Mouse (Mus musculus) heart, embryonic 13.5 days (tissue): ENCODE results near the gene Xrra1. TPM values are rescaled to one million over a fixed set of nuclear protein-coding genes. Genes with fewer than 3 reads are reported as not detected.

Source experiments
- ATAC-seq: fragments of 200-750 bp; cut with Nextera tagmentation; 2 replicates; pipeline ENCODE4 v1.8.0; 2017; ENCODE audit warnings: moderate TSS enrichment; ENCODE audit not compliant: insufficient number of reproducible peaks, low FRiP score, low TSS enrichment; ENCODE audit errors: extremely low read depth
- H3K27ac ChIP-seq: fragments of 300-500 bp; sonication (generic); replicated peaks from 2 replicates; pipeline ENCODE4 v1.5.1; 2015; ENCODE audit warnings: moderate library complexity, mild to moderate bottlenecking, inconsistent platforms
- H3K27me3 ChIP-seq: fragments of 300-500 bp; sonication (generic); replicated peaks from 2 replicates; pipeline ENCODE4 v1.6.1; 2015; ENCODE audit warnings: mild to moderate bottlenecking, inconsistent platforms
- H3K36me3 ChIP-seq: fragments of 300-500 bp; sonication (generic); 2 replicates; pipeline ENCODE4 v1.6.1; 2015; ENCODE audit warnings: mild to moderate bottlenecking, inconsistent platforms
- H3K4me1 ChIP-seq: fragments of 300-500 bp; sonication (generic); 2 replicates; pipeline ENCODE4 v1.6.1; 2015; ENCODE audit warnings: inconsistent platforms
- H3K4me2 ChIP-seq: fragments of 300-500 bp; sonication (generic); 2 replicates; pipeline ENCODE4 v1.6.1; 2015; ENCODE audit warnings: inconsistent platforms, mild to moderate bottlenecking, moderate library complexity
- H3K4me3 ChIP-seq: fragments of 300-500 bp; sonication (generic); 2 replicates; pipeline ENCODE4 v1.5.1; 2015; ENCODE audit warnings: moderate library complexity, mild to moderate bottlenecking, inconsistent platforms
- H3K9ac ChIP-seq: fragments of 300-500 bp; sonication (generic); 2 replicates; pipeline ENCODE4 v1.6.1; 2015; ENCODE audit warnings: inconsistent platforms, mild to moderate bottlenecking, moderate library complexity
- H3K9me3 ChIP-seq: fragments of 300-500 bp; sonication (generic); 2 replicates; pipeline ENCODE4 v1.6.1; 2016; ENCODE audit warnings: inconsistent platforms
- WGBS: fragments of 180-500 bp; shearing (Covaris S2); methylation state at CpG from one replicate; pipeline ENCODE4 v1.1.7; 2015; ENCODE audit warnings: mixed read lengths; 5-methylcytosine and 5-hydroxymethylcytosine counted together
- polyA plus RNA-seq: library from polyadenylated mRNA; unstranded; fragments of >200 nt; fragmentation: Nextera tagmentation; extraction: Ambion mirVana; gene quantifications from 2 replicates; pipeline ENCODE4 v1.2.1, GENCODE M21; 2015

Gene Xrra1
- polyA plus RNA-seq, 1 experiment from 2014 or later = 0.15 TPM

DNA sequence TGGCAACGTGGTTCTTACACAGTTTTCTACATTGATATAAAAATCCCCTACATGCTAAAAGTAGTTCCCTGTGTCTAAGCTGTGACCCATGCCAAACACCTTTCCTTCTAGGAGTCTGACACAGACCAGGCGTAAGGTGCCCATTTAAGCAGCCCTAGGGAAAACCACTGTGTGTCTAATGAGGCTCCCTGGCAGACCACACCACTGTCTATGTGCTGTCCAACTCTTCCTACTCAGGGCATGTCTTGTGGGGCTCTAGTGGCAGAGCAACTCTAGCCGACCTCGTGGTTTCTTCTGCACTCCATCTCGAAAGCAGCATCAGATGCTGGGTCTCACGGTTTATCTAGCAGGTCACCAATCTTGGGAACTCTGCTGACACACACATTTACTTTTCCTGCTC lies 7.3 kb upstream of the Xrra1 start:
- Histone ChIP-seq H3K4me2 (no peak overlapping the region), H3K27ac (no peak overlapping the region), H3K4me3 (no peak overlapping the region), H3K36me3 (peaks cover 54% of the 10 kb centered on the region), H3K27me3 (no peaks in the 10 kb centered on the region), H3K4me1 (peaks cover 11% of the 10 kb centered on the region), H3K9ac (no peak overlapping the region), H3K9me3 (no peaks in the 10 kb centered on the region)
- 75% methylated on average over 6 of the region's 6 CpGs for WGBS
- ATAC-seq = no peak

DNA sequence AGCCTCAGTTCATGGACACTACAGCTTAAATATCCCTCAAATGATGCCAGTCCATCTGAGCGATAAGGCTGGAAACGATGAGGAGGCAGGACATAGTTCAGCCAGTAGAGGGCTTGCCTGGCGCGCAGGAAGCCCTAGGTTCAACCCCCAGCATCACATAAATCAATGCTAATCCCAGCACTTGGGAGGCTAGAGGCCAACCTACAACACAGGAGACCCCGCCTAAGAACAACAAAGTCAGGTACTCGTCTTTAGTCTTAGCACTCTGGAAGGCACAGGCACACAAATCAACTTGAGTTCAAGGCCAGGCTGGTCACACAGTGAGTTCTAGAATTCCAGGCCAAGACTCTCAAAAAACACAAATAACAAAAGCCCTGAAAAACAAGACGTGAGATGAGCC lies 5.6 kb upstream of the Xrra1 start:
- ATAC-seq = no peak
- peaks cover 40% of the 10 kb centered on the region for H3K36me3 ChIP-seq
- no peak overlapping the region for H3K4me3 ChIP-seq
- no peak overlapping the region for H3K9ac ChIP-seq
- H3K9me3 ChIP-seq = no peaks in the 10 kb centered on the region
- peaks cover 23% of the 10 kb centered on the region for H3K4me1 ChIP-seq
- 77% methylated on average over 7 of the region's 7 CpGs for WGBS
- H3K27ac ChIP-seq = no peak overlapping the region
- H3K27me3 ChIP-seq = no peaks in the 10 kb centered on the region
- H3K4me2 ChIP-seq = no peak overlapping the region

- Histone ChIP-seq H3K4me1 (peaks cover 26% of the 10 kb centered on the region), H3K27ac (no peak overlapping the region), H3K9me3 (no peaks in the 10 kb centered on the region), H3K4me2 (no peak overlapping the region), H3K4me3 (no peak overlapping the region), H3K27me3 (no peaks in the 10 kb centered on the region), H3K9ac (no peak overlapping the region), H3K36me3 (peaks cover 32% of the 10 kb centered on the region)
- WGBS = 76% methylated on average over 4 of the region's 4 CpGs
- ATAC-seq = no peak
These were observed 4.6 kb upstream of the Xrra1 start for GRCm38 (mm10) chr7:99854311-99854710.

- Histone ChIP-seq H3K9ac (0 out of 2 replicates have a peak overlapping the region, but pooled peaks have one; percentile 34), H3K27me3 (no peaks in the 10 kb centered on the region), H3K9me3 (no peaks in the 10 kb centered on the region), H3K4me2 (no peak overlapping the region), H3K4me3 (no peak overlapping the region), H3K36me3 (peaks cover 32% of the 10 kb centered on the region), H3K27ac (no peak overlapping the region), H3K4me1 (peaks cover 27% of the 10 kb centered on the region)
- no peak for ATAC-seq
- 83% methylated on average over 14 of the region's 14 CpGs for WGBS
These were observed 2.6 kb upstream of the Xrra1 start for GRCm38 (mm10) chr7:99856266-99856861.

- under 1% methylated on average over 19 of the region's 19 CpGs for WGBS
These were observed 622 bp upstream of the Xrra1 start for GRCm38 (mm10) chr7:99858175-99858812.

DNA sequence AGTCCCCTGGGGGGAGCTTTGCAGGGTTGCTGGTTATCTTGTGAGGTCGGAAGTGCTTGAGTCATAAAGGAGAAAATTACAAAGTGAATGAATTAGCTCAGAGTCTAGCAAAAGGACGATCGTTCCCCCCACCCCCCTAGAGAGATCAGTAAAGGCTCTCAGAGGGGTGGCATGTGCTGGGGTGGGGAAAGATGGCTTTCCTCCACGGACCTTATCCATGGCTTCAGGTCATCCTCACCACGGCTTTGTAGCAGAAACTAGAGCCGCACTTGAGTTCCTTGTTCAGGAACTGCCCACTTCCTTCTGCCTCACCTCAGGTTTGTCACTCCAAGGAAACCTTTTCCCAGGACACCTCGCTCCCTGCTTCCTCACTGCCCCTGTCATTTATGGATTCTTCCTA lies 4.4 kb downstream of the Xrra1 start, which contains the start of gene Spcs2:
TSS of gene Spcs2 (minus strand) at position 101 of the 400 bp plus-strand sequence.
- H3K4me1 ChIP-seq = peaks cover 26% of the 10 kb centered on the region
- WGBS = 43% methylated on average over 7 of the region's 7 CpGs
- H3K4me2 ChIP-seq = no peak within 1 kb of the TSS
- ATAC-seq = no peak
- no peaks in the 10 kb centered on the region for H3K36me3 ChIP-seq
- no peaks in the 10 kb centered on the region for H3K27me3 ChIP-seq
- no peak within 1 kb of the TSS for H3K27ac ChIP-seq
- no peaks in the 10 kb centered on the region for H3K9me3 ChIP-seq
- no peak within 1 kb of the TSS for H3K9ac ChIP-seq
- H3K4me3 ChIP-seq = no peak within 1 kb of the TSS

More at GRCm38 (mm10) chr7:99858175-99858812, 622 bp upstream of the Xrra1 start:
- H3K36me3 ChIP-seq = peaks cover 30% of the 10 kb centered on the region
- no peaks in the 10 kb centered on the region for H3K9me3 ChIP-seq
- no peaks in the 10 kb centered on the region for H3K27me3 ChIP-seq
- peak overlapping the region; percentile 92 for H3K4me3 ChIP-seq
- peak overlapping the region; percentile 91 for H3K4me2 ChIP-seq
- peak overlapping the region; percentile 95 for H3K9ac ChIP-seq
- H3K4me1 ChIP-seq = peaks cover 23% of the 10 kb centered on the region
- no peak for ATAC-seq
- peak overlapping the region; percentile 65 for H3K27ac ChIP-seq

DNA sequence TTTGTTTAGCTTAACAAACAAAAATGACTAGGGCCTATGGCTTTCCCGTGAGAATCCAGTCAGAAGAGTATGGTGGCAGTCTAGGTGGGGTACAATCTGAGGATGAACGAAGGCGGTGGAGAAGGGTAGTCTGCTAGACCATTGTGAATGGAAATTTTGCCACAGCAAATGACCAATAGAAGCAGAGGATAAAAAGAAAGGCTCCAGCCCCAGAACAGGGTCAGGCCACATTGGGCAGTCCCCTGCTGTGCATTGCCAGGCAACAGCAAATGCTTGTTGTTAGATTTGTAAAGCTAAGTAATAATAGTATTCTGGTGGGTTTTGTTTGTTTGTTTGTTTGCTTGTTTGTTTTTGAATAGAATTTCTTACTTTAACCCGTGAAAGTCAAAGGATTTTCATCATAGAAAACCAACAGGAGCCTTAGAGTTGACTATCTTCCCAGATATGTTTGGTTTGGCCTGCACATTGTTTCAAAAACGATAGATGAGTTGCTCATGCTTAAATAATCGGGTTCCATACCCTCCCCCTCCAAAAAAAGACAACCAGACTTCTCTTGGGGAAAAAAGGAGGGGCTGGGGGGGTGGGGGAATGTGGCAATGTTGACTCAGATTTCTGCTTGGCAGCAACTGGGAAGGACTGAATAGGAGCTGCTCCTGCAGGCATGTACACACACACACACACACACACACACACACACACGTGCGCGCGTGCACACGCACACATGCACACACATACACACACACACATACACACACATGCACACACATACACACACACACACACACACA lies 5.5 kb downstream of the Xrra1 start:
- H3K36me3 ChIP-seq = no peaks in the 10 kb centered on the region
- H3K27ac ChIP-seq = peak overlapping the region; percentile 58; the same call in 1 of the 2 replicates
- no peak overlapping the region for H3K9ac ChIP-seq
- no peak overlapping the region for H3K4me3 ChIP-seq
- no peak for ATAC-seq
- 64% methylated on average over 10 of the region's 11 CpGs for WGBS
- peaks cover 22% of the 10 kb centered on the region for H3K4me1 ChIP-seq
- no peak overlapping the region for H3K4me2 ChIP-seq
- no peaks in the 10 kb centered on the region for H3K27me3 ChIP-seq
- H3K9me3 ChIP-seq = no peaks in the 10 kb centered on the region

GRCm38 (mm10) chr7:99865219-99865618 lies 6.3 kb downstream of the Xrra1 start:
- H3K27ac ChIP-seq = peak overlapping the region; percentile 58
- H3K4me1 ChIP-seq = peaks cover 22% of the 10 kb centered on the region
- no peak overlapping the region for H3K4me2 ChIP-seq
- H3K4me3 ChIP-seq = no peak overlapping the region
- H3K27me3 ChIP-seq = no peaks in the 10 kb centered on the region
- 31% methylated on average over 3 of the region's 3 CpGs for WGBS
- H3K9me3 ChIP-seq = no peaks in the 10 kb centered on the region
- H3K9ac ChIP-seq = no peak overlapping the region
- no peak for ATAC-seq
- H3K36me3 ChIP-seq = no peaks in the 10 kb centered on the region

- no peak overlapping the region for H3K4me2 ChIP-seq
- peaks cover 26% of the 10 kb centered on the region for H3K4me1 ChIP-seq
- no peaks in the 10 kb centered on the region for H3K27me3 ChIP-seq
- ATAC-seq = no peak
- no peak overlapping the region for H3K4me3 ChIP-seq
- 67% methylated on average over 4 of the region's 4 CpGs for WGBS
- no peak overlapping the region for H3K27ac ChIP-seq
- H3K9ac ChIP-seq = no peak overlapping the region
- H3K36me3 ChIP-seq = no peaks in the 10 kb centered on the region
- no peaks in the 10 kb centered on the region for H3K9me3 ChIP-seq
These were observed 10.4 kb downstream of the Xrra1 start for GRCm38 (mm10) chr7:99869296-99869695.

GRCm38 (mm10) chr7:99873965-99874364 lies 15.0 kb downstream of the Xrra1 start:
- Histone ChIP-seq H3K27ac (no peak overlapping the region), H3K9me3 (no peaks in the 10 kb centered on the region), H3K36me3 (no peaks in the 10 kb centered on the region), H3K4me1 (peaks cover 20% of the 10 kb centered on the region), H3K27me3 (0 out of 2 replicates have a peak, but pooled peaks cover 15% of the 10 kb centered on the region), H3K4me3 (no peak overlapping the region), H3K9ac (peak overlapping the region; percentile 21; the same call in 1 of the 2 replicates), H3K4me2 (no peak overlapping the region)
- WGBS = 37% methylated on average over 6 of the region's 6 CpGs
- ATAC-seq = no peak

GRCm38 (mm10) chr7:99875891-99876290 lies 17.0 kb downstream of the Xrra1 start:
- H3K36me3 ChIP-seq = no peaks in the 10 kb centered on the region
- 0 out of 2 replicates have a peak, but pooled peaks cover 15% of the 10 kb centered on the region for H3K27me3 ChIP-seq
- H3K9ac ChIP-seq = 0 out of 2 replicates have a peak overlapping the region, but pooled peaks have one; percentile 9
- no peak overlapping the region for H3K4me2 ChIP-seq
- H3K9me3 ChIP-seq = no peaks in the 10 kb centered on the region
- ATAC-seq = no peak
- WGBS = 31% methylated on average over 5 of the region's 5 CpGs
- H3K4me3 ChIP-seq = no peak overlapping the region
- peaks cover 20% of the 10 kb centered on the region for H3K4me1 ChIP-seq
- no peak overlapping the region for H3K27ac ChIP-seq
